Mouse (Mus musculus) embryonic facial prominence, embryonic 15.5 days (tissue): ENCODE measurements around the gene Map2. TPM values are rescaled to one million over a fixed set of nuclear protein-coding genes. Genes with fewer than 3 reads are reported as not detected.
A peak's percentile ranks its signal among the peaks of the same experiment; 100 is the strongest.

ENCODE experiments used
- ATAC-seq: fragments of 200-750 bp; cut with Nextera tagmentation; 2 replicates; pipeline ENCODE4 v1.8.0; 2017; ENCODE audit warnings: low read depth, moderate TSS enrichment; ENCODE audit not compliant: insufficient number of reproducible peaks, low FRiP score, low TSS enrichment
- H3K27ac ChIP-seq: fragments of 300-500 bp; sonication (generic); replicated peaks from 2 replicates; pipeline ENCODE4 v1.5.1; 2015; ENCODE audit warnings: mild to moderate bottlenecking, inconsistent platforms
- H3K27me3 ChIP-seq: fragments of 300-500 bp; sonication (generic); 2 replicates; pipeline ENCODE4 v1.6.1; 2015; ENCODE audit warnings: inconsistent platforms
- H3K36me3 ChIP-seq: fragments of 300-500 bp; sonication (generic); 2 replicates; pipeline ENCODE4 v1.6.1; 2015; ENCODE audit warnings: mild to moderate bottlenecking, inconsistent platforms
- H3K4me1 ChIP-seq: fragments of 300-500 bp; sonication (generic); 2 replicates; pipeline ENCODE4 v1.6.1; 2015; ENCODE audit warnings: inconsistent platforms
- H3K4me2 ChIP-seq: fragments of 300-500 bp; sonication (generic); replicated peaks from 2 replicates; pipeline ENCODE4 v1.6.1; 2015; ENCODE audit warnings: mild to moderate bottlenecking, inconsistent platforms
- H3K4me3 ChIP-seq: fragments of 300-500 bp; sonication (generic); replicated peaks from 2 replicates; pipeline ENCODE4 v1.5.1; 2015; ENCODE audit warnings: mild to moderate bottlenecking, inconsistent platforms
- H3K9ac ChIP-seq: fragments of 300-500 bp; sonication (generic); 2 replicates; pipeline ENCODE4 v1.6.1; 2015; ENCODE audit warnings: inconsistent platforms
- H3K9me3 ChIP-seq: fragments of 300-500 bp; sonication (generic); replicated peaks from 2 replicates; pipeline ENCODE4 v1.6.1; 2016; ENCODE audit warnings: inconsistent platforms
- WGBS: fragments of 180-500 bp; shearing (Covaris S2); methylation state at CpG from one replicate; pipeline ENCODE4 v1.1.7; 2015; 5-methylcytosine and 5-hydroxymethylcytosine counted together
- polyA plus RNA-seq: library from polyadenylated mRNA; unstranded; fragments of >200 nt; fragmentation: Nextera tagmentation; extraction: Ambion mirVana; gene quantifications from 2 replicates; pipeline ENCODE4 v1.2.1, GENCODE M21; 2015

Gene Map2
- polyA plus RNA-seq, 1 experiment from 2014 or later, result 22.4 TPM

DNA sequence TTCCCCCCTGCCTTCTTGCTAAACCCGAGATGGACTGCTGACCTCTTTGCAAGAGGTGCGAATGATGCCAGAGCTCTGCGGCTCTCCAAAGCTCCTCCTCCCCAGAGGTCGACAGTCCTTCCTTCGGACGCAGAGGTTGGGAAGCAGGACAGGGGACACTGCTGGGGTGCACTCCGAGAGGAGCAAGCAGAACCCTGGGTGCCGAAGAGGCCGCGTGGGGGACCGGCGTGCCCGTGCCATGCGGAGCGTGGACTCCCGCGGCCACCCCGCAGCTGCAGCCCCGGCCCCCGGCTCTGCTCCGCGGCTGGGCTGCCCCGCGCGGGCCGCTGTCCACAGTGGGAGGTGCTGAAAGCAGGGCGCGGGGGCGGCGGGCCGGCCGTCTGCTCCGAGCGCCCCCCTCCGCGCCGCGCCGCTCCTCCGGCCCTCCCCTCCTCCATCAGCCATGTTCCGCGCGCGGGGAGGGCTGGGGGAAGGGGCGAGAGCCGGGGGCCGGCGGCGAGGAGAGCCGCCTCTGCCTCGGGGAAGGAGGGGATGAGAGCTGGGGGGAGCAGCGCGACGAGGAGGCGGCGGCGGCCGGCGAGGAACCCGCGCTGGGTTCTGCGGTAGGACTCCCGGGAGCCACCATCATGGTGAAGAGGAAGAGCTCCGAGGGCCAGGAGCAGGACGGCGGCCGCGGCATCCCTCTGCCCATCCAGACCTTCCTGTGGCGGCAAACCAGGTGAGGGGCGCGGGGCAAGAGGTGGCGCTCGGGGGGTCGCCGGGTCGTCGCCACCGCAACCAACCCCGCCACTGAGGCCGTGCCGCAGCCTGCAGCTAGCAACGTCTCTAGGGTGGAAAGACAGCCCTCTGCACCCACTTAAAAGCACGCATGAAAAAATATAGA is 293.0 kb downstream of the Map2 start, which contains the start of gene Unc80:
Gene Unc80 (plus strand): TSS at position 547 of the 883 bp plus-strand sequence.
- H3K9me3 ChIP-seq, result no peaks in the 10 kb centered on the region
- ATAC-seq, result peak; percentile 78
- H3K4me3 ChIP-seq, result peak within 1 kb of the TSS; percentile 47
- under 1% methylated on average over 52 of the region's 83 CpGs for WGBS
- H3K4me2 ChIP-seq, result peak within 1 kb of the TSS; percentile 74
- no peak within 1 kb of the TSS for H3K9ac ChIP-seq
- H3K36me3 ChIP-seq, result no peaks in the 10 kb centered on the region
- peaks cover 9% of the 10 kb centered on the region; the same call in 1 of the 2 replicates for H3K4me1 ChIP-seq
- no peak within 1 kb of the TSS for H3K27ac ChIP-seq
- H3K27me3 ChIP-seq, result peaks cover 16% of the 10 kb centered on the region; the same call in 1 of the 2 replicates

DNA sequence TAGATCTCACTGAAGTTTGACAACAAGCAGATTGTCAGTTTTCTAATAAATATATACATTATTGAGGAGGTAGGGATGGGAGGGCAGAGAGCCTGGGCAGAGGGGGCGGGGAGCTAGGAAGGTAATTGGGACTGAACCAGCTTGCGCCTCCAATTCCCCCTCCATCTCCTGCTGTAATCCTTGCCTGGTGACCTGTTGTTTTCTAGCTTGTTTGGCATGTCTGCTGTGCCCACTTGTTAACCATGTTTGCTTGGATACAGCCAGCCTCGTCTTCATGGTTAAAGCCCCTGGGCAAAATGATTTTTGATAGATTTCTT is 293.6 kb downstream of the Map2 start:
- Histone ChIP-seq H3K9me3 (no peaks in the 10 kb centered on the region), H3K36me3 (no peaks in the 10 kb centered on the region), H3K27me3 (peaks cover 16% of the 10 kb centered on the region; the same call in 1 of the 2 replicates), H3K4me1 (peaks cover 9% of the 10 kb centered on the region; the same call in 1 of the 2 replicates), H3K27ac (no peak overlapping the region), H3K4me3 (peak overlapping the region; percentile 47), H3K4me2 (peak overlapping the region; percentile 74), H3K9ac (no peak overlapping the region)
- no peak for ATAC-seq
- WGBS, result 13% methylated on average over 3 of the region's 3 CpGs

GRCm38 (mm10) chr1:66482751-66483150 is 307.7 kb downstream of the Map2 start:
- H3K9me3 ChIP-seq, result no peaks in the 10 kb centered on the region
- H3K9ac ChIP-seq, result no peak overlapping the region
- no peak for ATAC-seq
- no peaks in the 10 kb centered on the region for H3K4me1 ChIP-seq
- no peaks in the 10 kb centered on the region for H3K36me3 ChIP-seq
- 77% methylated on average over 3 of the region's 3 CpGs for WGBS
- H3K27me3 ChIP-seq, result no peaks in the 10 kb centered on the region
- H3K4me2 ChIP-seq, result no peak overlapping the region
- no peak overlapping the region for H3K4me3 ChIP-seq
- no peak overlapping the region for H3K27ac ChIP-seq

Other genes with a start within 250 kb of the Map2 start
- 0.63 and 1.1 TPM in 2 replicates for gene Crygf, start 248.8 kb upstream of the Map2 start, polyA plus RNA-seq